Mouse (Mus musculus): Measurements from ENCODE around the gene Dync1h1.

DNA sequence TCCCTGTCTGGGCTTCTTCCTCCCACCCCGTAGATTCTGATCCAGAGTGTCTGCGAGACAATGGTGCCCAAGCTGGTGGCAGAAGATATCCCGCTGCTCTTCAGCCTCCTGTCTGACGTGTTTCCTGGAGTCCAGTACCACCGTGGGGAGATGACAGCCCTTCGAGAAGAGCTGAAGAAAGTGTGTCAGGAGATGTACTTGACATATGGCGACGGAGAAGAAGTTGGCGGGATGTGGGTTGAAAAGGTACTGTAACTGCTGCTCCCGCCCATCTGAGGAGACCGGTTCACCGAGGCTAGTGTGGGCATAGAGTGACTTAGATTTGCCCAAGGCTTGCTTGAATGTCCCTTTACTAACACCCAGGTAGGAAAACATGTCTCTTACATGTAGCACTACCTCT lies 35.0 kb downstream of the Dync1h1 start:
- TF ChIP-seq POLR2A (IDR thresholded peaks at IDR 0.05; ENCODE audit: borderline replicate concordance, control insufficient read depth, low read depth, low read length) (no peak), CTCF (IDR thresholded peaks at IDR 0.05; ENCODE audit: control insufficient read depth, insufficient read depth, low read length) (no peak)
